In the genomic region with DNA sequence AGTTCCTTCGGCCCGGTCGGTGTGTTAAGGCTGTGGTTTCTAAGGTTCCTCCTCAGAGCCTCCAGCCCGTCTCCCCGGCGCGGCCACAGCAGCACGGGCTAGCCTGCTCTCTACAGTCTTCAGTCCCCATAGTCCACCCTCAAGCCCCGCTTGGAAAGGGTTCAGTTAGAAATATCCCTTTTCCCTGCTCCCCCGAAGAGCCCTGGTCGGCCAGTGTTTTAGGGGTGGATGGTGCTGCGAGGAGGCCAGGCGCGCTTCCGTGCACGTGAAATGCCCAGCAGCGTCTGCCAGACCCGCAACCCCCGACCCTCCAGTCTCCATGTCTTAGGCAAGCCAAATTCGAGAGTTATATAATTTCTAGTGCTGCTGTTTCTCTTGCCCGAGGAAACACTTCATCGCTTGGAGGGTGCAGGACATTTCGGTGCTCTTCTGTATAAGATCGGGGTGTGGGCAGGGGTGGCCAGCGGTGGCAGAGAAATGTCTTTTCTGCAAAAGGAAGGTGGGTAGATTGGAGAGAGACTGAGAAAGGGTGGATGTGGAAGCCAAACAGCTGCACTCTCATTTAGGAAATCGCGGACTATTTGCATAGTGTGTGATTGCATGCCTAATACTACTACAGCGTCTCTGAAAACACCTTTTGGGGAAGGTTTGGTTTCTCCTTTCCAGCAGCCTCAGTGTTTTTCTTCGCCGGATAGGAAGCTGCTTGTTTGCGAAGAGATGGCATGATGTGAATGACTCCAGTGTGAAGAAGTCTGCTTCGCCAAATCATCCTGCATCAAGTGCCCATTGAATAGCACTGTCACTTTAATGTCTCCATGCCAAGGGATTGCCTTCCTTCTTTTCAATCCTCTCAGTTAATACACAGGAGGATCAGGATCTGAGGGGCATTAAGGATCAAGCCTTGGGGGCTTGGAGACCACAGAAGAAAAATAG, we compare ENCODE assay signal across 8 mouse cellular contexts. TPM values are rescaled to one million over a fixed set of nuclear protein-coding genes. Genes with fewer than 3 reads are reported as not detected.
A peak's percentile ranks its signal among the peaks of the same experiment; 100 is the strongest.
DNase-seq lines count a peak whose midpoint lies in the region; ATAC-seq and TF ChIP-seq lines count a peak whose summit lies in the region.

A gene (plus strand): TSS at position 360 of the 933 bp plus-strand sequence.

- H3K9me3 ChIP-seq in kidney, postnatal 0 days (replicated peaks; ENCODE audit: low read length) = no peaks in the 10 kb centered on the region
- no peaks in the 10 kb centered on the region for H3K9me3 ChIP-seq in forebrain, embryonic 10.5 days
- H3K9me3 ChIP-seq in intestine, embryonic 16.5 days (ENCODE audit: control insufficient read depth, low read length) = no peaks in the 10 kb centered on the region
- no peaks in the 10 kb centered on the region for H3K9me3 ChIP-seq in lung, embryonic 15.5 days

- under 1% methylated on average over 32 of the region's 32 CpGs for WGBS in kidney, postnatal 0 days
- under 1% methylated on average over 32 of the region's 32 CpGs for WGBS in forebrain, embryonic 10.5 days
- under 1% methylated on average over 32 of the region's 32 CpGs for WGBS in intestine, embryonic 16.5 days
- WGBS in lung, embryonic 15.5 days = under 1% methylated on average over 32 of the region's 32 CpGs

- DNase-seq in kidney, postnatal 0 days (ENCODE audit: low spot score) = no peak
- no peak for DNase-seq in kidney, postnatal 4 days
- DNase-seq in adrenal gland, adult 18-20 months (ENCODE audit: low spot score in 2 of 2) = no peak
- DNase-seq in forebrain, embryonic 10.5 days (ENCODE audit: extremely low spot score, low spot score) = no peak
- peak; percentile 51 for DNase-seq in right cerebral cortex, postnatal 14 days
- DNase-seq in embryo, embryonic 10 days (ENCODE audit: low spot score) = no peak

- peak within 1 kb of the TSS; percentile 42; the same call in 1 of the 2 replicates for H3K27ac ChIP-seq in kidney, postnatal 0 days
- H3K27ac ChIP-seq in forebrain, embryonic 10.5 days = peak within 1 kb of the TSS; percentile 86
- peak within 1 kb of the TSS; percentile 64 for H3K27ac ChIP-seq in intestine, embryonic 16.5 days (ENCODE audit: low read length)
- H3K27ac ChIP-seq in lung, embryonic 15.5 days = no peak within 1 kb of the TSS

- peak within 1 kb of the TSS; percentile 93 for H3K4me2 ChIP-seq in kidney, postnatal 0 days (ENCODE audit: low read length)
- H3K4me2 ChIP-seq in intestine, embryonic 16.5 days (ENCODE audit: low read depth, low read length) = peak within 1 kb of the TSS; percentile 97
- H3K4me2 ChIP-seq in lung, embryonic 15.5 days = peak within 1 kb of the TSS; percentile 94

- 0 out of 2 replicates have a peak, but pooled peaks cover 4% of the 10 kb centered on the region for H3K27me3 ChIP-seq in kidney, postnatal 0 days (ENCODE audit: insufficient read depth, low read length)
- peaks cover 21% of the 10 kb centered on the region for H3K27me3 ChIP-seq in forebrain, embryonic 10.5 days (ENCODE audit: poor library complexity, severe bottlenecking)
- H3K27me3 ChIP-seq in intestine, embryonic 16.5 days (replicated peaks; ENCODE audit: control insufficient read depth, insufficient read depth, low read length) = peaks cover 2% of the 10 kb centered on the region; the same call in 1 of the 2 replicates
- peaks cover 10% of the 10 kb centered on the region for H3K27me3 ChIP-seq in lung, embryonic 15.5 days

- peak within 1 kb of the TSS; percentile 68 for H3K4me3 ChIP-seq in kidney, postnatal 0 days (replicated peaks; ENCODE audit: low read depth, low read length)
- H3K4me3 ChIP-seq in forebrain, embryonic 10.5 days = peak within 1 kb of the TSS; percentile 73
- peak within 1 kb of the TSS; percentile 72 for H3K4me3 ChIP-seq in intestine, embryonic 16.5 days (ENCODE audit: low read length)
- H3K4me3 ChIP-seq in lung, embryonic 15.5 days = peak within 1 kb of the TSS; percentile 63

- peak; percentile 29; the same call in 1 of the 2 replicates for ATAC-seq in kidney, postnatal 0 days (replicated peaks; ENCODE audit: low FRiP score, low read depth)
- ATAC-seq in intestine, embryonic 16.5 days = peak; percentile 84
- ATAC-seq in lung, embryonic 15.5 days (ENCODE audit: borderline replicate concordance, extremely low read depth, low FRiP score, low TSS enrichment) = no peak; the same call in 1 of the 2 replicates

- TF ChIP-seq CTCF in kidney, postnatal 0 days (IDR thresholded peaks at IDR 0.05; ENCODE audit: low read depth) = no peak

- H3K36me3 ChIP-seq in kidney, postnatal 0 days (ENCODE audit: insufficient read depth, low read length) = no peaks in the 10 kb centered on the region
- no peaks in the 10 kb centered on the region; the same call in 1 of the 2 replicates for H3K36me3 ChIP-seq in forebrain, embryonic 10.5 days (replicated peaks)
- H3K36me3 ChIP-seq in intestine, embryonic 16.5 days (ENCODE audit: control insufficient read depth, insufficient read depth, low read length) = no peaks in the 10 kb centered on the region
- no peaks in the 10 kb centered on the region; the same call in none of the 2 replicates for H3K36me3 ChIP-seq in lung, embryonic 15.5 days

- peak within 1 kb of the TSS; percentile 67 for H3K9ac ChIP-seq in kidney, postnatal 0 days (ENCODE audit: low read depth, low read length)
- H3K9ac ChIP-seq in intestine, embryonic 16.5 days (ENCODE audit: low read depth, low read length) = peak within 1 kb of the TSS; percentile 73
- peak within 1 kb of the TSS; percentile 58 for H3K9ac ChIP-seq in lung, embryonic 15.5 days

- H3K4me1 ChIP-seq in kidney, postnatal 0 days (replicated peaks; ENCODE audit: insufficient read depth, low read length) = peaks cover 5% of the 10 kb centered on the region; the same call in 1 of the 2 replicates
- H3K4me1 ChIP-seq in forebrain, embryonic 10.5 days = peaks cover 17% of the 10 kb centered on the region
- peaks cover 5% of the 10 kb centered on the region for H3K4me1 ChIP-seq in intestine, embryonic 16.5 days (ENCODE audit: control insufficient read depth, insufficient read depth, low read length)
- peaks cover 12% of the 10 kb centered on the region for H3K4me1 ChIP-seq in lung, embryonic 15.5 days

RNA-seq across cellular contexts. Expression of the gene that starts here (rescaled TPM):
- 0.77 and 0.87 TPM in 2 replicates for polyA plus RNA-seq in kidney, postnatal 0 days (2015; fragmentation: Nextera tagmentation; extraction: Ambion mirVana)
- total RNA-seq in adrenal gland, adult 18-20 months (2021) = 100 to 1,000 TPM in 1 of 2 experiments, 10 to 100 TPM in 1; 61.2 to 113 TPM
- 0.95 and 0.96 TPM in 2 replicates for polyA plus RNA-seq in forebrain, embryonic 10.5 days (2016; fragmentation: Nextera tagmentation; extraction: Ambion mirVana)
- 3.8 and 3.9 TPM in 2 replicates for polyA plus RNA-seq in intestine, embryonic 16.5 days (2015; fragmentation: Nextera tagmentation; extraction: Ambion mirVana)
- polyA plus RNA-seq in lung, embryonic 15.5 days (2015; fragmentation: Nextera tagmentation; extraction: Ambion mirVana) = 1.2 and 2.3 TPM in 2 replicates

Comparison
In these comparisons a context has a peak if more than half of its experiments do, and no peak if none do; other contexts are left out.
1. Peak in ATAC-seq, H3K4me3 ChIP-seq, H3K27ac ChIP-seq, H3K9ac ChIP-seq and H3K4me2 ChIP-seq in kidney, postnatal 0 days; RNA of the gene not detected or under 1 TPM.